Mouse (Mus musculus): ENCODE measurements around the gene Calhm4. TPM values are rescaled to one million over a fixed set of nuclear protein-coding genes. Genes with fewer than 3 reads are reported as not detected.
"Not testable (repeated sequence)": the region's sequence is repeated elsewhere in the genome, so short reads cannot be mapped to it uniquely, and the experiment has no call there.

Calhm4 gene
- polyA plus RNA-seq, 1 experiment: not detected

DNA sequence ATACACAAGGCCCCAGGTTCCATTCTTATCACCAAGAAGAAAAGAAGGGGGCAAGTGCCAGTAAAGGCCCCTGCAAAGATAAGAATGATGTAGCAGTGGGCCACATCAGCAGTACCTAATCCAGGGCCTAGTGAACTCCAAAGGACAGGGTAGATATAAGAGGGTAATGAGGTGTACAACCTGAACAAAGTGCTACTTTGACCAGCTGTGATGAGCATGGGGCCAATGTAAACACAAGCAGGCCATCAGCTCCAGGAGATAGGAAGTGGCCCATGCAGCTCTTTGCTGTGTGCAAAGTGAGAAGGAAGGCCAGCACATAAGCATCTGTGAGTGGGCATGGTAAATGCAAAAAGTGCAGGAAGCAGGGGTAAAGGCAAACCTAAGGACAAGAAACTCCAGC lies 45.7 kb downstream of the Calhm4 start:
- Histone ChIP-seq H3K27ac (ENCODE audit: insufficient read depth, low read depth, low read length) (no peak overlapping the region), H3K4me3 (ENCODE audit: insufficient read depth, low read length) (no peak overlapping the region)
- TF ChIP-seq CTCF (IDR thresholded peaks at IDR 0.05; ENCODE audit: low read depth, low read length) (no peak), POLR2A (IDR thresholded peaks at IDR 0.05; ENCODE audit: borderline replicate concordance, low read depth, low read length) (no peak)

DNA sequence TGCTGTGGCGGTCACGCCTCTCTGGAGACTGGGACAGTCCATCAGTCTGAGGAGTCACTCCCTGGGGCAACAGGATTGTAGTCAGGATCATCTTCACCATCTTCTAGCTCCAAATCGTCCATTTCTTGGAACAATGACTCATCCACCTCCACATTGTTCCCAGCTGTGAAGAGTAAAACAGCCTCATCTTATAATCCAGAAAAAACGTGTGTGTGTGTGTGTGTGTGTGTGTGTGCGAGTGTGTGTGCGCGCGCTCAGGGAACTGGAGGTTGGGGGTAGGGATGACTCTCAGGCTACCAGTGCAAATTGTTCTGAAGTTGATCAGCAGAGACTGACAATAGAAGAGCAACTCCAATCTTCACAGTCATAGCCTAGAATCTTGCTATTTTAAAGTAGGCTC lies 47.4 kb downstream of the Calhm4 start:
- H3K27ac ChIP-seq (ENCODE audit: insufficient read depth, low read depth, low read length); H3K4me3 ChIP-seq (ENCODE audit: insufficient read depth, low read length); H3K4me1 ChIP-seq (ENCODE audit: control insufficient read depth, insufficient read depth, low read length): not testable (repeated sequence)

More for the DNA sequence above, 45.7 kb downstream of the Calhm4 start:
- H3K4me1 ChIP-seq (ENCODE audit: control insufficient read depth, insufficient read depth, low read length): no peaks in the 10 kb centered on the region

Other genes starting within 250 kb of the Calhm4 start
- not detected in 2 replicates for gene Sult3a1, start 186.6 kb downstream of the Calhm4 start, polyA plus RNA-seq (2012; ENCODE audit: insufficient read depth, insufficient read length, missing spikeins)
- not detected in 2 replicates for gene Rsph4a, start 139.2 kb downstream of the Calhm4 start, polyA plus RNA-seq (2012; ENCODE audit: insufficient read depth, insufficient read length, missing spikeins)
- gene Zup1, start 93.0 kb downstream of the Calhm4 start, polyA plus RNA-seq (2012; ENCODE audit: insufficient read depth, insufficient read length, missing spikeins): 44.5 and 50.8 TPM in 2 replicates
- 50.9 and 55.8 TPM in 2 replicates for gene Rwdd1, start 24.7 kb downstream of the Calhm4 start, polyA plus RNA-seq (2012; ENCODE audit: insufficient read depth, insufficient read length, missing spikeins)
- gene Trappc3l, start 6.7 kb downstream of the Calhm4 start, polyA plus RNA-seq (2012; ENCODE audit: insufficient read depth, insufficient read length, missing spikeins): not detected in 2 replicates
- gene Calhm5, start 52.2 kb upstream of the Calhm4 start, polyA plus RNA-seq (2012; ENCODE audit: insufficient read depth, insufficient read length, missing spikeins): not detected in 2 replicates
- 20.6 and 24.7 TPM in 2 replicates for gene Calhm6, start 83.7 kb upstream of the Calhm4 start, polyA plus RNA-seq (2012; ENCODE audit: insufficient read depth, insufficient read length, missing spikeins)
- 91.2 and 104 TPM in 2 replicates for gene Dse, start 163.4 kb upstream of the Calhm4 start, polyA plus RNA-seq (2012; ENCODE audit: insufficient read depth, insufficient read length, missing spikeins)
- 74.2 and 74.4 TPM in 2 replicates for gene Tspyl1, start 237.9 kb upstream of the Calhm4 start, polyA plus RNA-seq (2012; ENCODE audit: insufficient read depth, insufficient read length, missing spikeins)